Mouse (Mus musculus): ENCODE measurements around the gene Olfr707.
"Not testable (repeated sequence)": the region's sequence is repeated elsewhere in the genome, so short reads cannot be mapped to it uniquely, and the experiment has no call there.

DNA sequence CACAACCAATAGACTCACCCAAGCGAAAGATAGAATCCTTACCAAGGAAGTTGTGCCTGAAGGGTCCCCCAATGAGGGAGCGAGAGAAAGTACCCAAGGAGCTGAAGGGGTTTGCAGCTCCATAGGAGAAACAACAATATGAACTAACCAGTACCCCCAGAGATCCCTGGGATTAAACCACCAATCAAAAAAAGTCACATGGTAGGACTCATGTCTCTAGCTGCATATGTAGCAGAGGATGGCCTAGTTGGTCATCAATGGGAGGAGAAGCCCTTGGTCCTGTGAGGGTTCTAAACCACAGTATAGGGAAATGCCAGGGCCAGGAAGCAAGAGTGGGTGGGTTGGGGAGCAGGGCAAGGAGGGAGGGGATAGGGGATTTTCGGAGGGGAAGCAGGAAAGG, at the start of gene Olfr707:
- not testable (repeated sequence) for TF ChIP-seq POLR2A, CTCF (IDR thresholded peaks at IDR 0.05; ENCODE audit: extremely low read depth, insufficient read depth, low read length)
